Mouse (Mus musculus): ENCODE data around the gene Tmtc4.

Gene Tmtc4

DNA sequence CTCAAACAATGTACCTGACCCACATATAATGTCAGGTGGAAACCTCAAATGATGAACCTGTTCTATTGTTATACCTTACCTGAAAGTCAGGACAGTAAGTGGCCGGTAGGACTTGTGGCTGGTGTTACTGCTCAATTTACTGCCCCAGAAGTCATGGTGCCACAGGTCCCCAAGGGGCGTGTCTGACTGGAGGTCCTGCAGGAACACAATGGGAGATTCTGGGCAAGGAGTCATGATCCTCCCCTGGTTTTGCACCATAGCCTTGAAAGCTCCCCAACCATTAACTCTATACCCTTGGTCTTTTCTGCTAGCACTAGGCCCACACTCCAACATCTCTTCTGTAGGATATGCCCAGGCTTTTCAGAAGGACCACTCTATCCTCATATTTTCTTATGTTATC, 10.7 kb downstream of the Tmtc4 start:
- DNase-seq, result no peak

DNA sequence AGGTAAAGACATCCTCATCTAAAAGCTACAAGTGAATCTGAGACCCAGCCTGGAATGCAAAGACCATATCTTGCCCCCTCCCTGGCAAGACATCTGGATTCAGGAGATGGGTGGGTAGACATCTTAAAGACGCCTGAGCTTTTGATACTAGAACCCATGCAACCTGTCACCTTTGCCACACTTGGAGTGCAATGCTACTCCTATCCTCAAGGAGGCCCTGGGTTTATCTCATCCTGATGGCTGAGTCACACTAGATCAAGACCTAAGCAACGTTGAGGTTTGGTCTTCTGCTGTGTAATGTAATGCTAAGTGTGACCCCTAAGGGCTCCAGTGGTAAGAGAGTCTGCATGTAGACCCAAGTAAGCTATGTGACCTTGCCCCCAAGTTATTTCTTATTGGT, 15.8 kb downstream of the Tmtc4 start:
- no peak for DNase-seq

DNA sequence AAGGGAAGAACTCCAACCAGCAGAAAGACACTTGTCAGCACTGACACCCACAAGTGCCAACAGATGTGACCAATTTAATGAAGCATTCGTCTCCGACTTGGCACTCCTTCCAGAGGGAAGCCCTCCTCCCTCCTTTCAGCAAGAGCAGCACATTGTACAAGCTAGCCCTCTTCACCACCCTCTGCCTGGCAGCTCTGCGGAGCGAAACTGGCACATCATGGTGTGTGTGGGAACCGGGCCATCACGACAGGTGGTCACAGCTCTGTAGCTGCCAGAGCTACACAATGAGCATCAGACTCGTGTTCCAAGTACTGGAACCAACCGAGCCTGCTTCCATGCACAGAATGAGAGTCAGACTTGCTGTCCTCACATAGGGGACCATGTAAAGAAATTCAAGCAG, 25.9 kb downstream of the Tmtc4 start:
- peak; percentile 94 for DNase-seq

DNA sequence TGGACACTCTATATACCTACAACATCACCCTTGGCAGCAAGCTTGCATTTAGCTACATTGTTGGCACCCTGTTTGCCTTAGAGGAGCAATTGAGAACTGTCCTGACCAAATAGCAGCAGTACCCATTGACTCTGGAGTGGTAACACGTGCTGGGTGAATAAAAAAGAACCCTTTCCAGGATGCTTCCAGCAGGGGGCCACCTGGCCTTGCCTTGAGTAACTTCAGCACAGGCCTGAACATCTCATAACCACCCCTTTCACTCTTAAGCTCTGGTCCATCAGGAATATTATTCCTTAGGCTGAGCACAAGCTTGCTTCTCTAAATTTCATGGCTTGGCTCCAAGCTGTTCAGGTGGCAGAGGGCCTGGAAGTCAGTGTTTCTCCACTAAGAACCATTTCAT, 30.5 kb downstream of the Tmtc4 start:
- peak; percentile 44 for DNase-seq

DNA sequence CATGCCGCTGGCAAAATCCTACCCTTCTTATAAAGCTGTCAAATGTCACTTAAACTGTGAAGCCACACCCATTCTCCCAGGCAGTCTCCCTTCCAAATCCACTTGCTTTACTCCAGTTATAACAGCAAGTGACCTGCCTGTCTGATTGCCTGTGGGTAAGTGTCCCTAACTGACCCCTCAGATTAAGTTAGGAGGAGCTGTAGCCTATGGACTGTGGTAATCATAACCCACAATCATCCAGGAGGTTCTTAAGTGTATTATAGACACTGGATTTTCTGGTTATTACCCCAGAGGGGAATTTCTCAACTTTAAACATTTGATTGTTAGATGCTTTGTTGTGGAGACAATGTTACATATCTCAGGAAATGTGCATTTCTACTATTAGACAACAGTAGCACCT, 31.3 kb downstream of the Tmtc4 start:
- DNase-seq, result no peak

DNA sequence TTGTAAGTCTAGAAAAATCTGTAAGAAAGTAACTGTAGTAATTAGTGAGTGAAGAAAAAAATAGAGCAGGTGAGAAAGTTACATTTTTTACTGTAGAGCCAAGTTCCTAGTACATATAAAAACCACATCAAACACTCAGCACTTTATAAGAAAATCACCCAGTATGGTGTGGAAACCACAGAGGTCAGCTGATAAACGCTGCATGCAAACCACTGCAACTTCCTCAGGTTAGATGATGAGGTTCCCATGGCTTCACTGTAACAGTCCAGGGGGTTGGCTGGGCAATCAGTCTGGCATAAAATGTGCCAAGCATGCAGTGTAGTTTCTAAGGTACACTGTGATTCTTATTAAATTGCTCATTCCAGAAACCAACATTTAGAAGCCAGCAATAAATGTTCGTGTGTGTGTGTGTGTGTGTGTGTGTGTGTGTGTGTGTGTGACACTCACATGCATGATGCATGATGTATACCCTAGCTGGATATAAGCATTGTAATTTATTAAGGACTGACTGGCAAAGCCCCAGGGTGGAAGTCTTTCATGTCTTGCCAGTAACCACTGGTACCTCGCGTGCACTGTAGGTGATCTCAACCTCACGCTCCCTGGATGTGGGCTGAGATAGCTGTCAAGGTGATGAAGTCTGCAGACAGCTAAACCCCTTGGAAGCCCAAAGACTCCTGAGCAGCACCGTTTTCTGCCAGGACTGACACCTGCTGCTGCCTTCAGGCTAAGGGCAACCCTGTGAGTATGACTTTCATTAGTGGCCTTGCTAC, 32.0 kb downstream of the Tmtc4 start:
- no peak for DNase-seq

DNA sequence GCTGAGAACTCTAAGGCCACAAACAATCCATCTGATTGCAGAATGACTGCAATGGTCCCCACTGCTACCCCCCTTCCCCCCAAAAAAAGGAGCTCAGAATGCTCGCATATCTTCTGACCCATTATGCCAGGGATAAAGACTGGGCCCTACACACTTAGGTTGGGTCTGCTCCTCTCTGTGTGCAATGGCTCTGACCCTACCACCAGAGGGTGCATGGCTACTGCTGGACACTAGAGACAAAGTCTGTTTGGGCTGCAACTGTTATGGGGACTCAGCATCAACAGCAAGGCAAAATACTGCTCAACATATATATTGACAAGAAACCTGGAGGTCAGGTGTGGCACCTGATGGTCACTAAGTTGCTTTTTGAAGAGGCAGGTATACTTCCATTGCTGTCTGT, 32.9 kb downstream of the Tmtc4 start:
- no peak for DNase-seq

DNA sequence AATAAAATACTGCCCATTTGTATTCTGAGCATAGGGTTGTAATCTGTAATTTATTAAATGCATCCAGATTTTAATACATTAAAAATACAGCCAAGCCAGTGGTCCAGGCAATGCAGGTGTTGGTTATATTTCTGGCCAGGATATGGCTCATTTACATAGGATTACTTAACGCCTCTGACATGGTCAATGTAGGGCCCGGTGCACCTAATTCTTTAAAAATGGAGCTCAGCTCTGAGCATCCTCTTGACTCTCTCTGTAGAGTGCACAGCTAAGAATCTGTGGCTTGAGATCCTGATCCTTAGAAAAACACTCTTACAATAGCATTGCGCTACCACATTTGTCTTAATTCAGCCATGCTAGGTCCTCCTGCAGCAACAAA, 40.4 kb downstream of the Tmtc4 start:
- DNase-seq, result no peak

DNA sequence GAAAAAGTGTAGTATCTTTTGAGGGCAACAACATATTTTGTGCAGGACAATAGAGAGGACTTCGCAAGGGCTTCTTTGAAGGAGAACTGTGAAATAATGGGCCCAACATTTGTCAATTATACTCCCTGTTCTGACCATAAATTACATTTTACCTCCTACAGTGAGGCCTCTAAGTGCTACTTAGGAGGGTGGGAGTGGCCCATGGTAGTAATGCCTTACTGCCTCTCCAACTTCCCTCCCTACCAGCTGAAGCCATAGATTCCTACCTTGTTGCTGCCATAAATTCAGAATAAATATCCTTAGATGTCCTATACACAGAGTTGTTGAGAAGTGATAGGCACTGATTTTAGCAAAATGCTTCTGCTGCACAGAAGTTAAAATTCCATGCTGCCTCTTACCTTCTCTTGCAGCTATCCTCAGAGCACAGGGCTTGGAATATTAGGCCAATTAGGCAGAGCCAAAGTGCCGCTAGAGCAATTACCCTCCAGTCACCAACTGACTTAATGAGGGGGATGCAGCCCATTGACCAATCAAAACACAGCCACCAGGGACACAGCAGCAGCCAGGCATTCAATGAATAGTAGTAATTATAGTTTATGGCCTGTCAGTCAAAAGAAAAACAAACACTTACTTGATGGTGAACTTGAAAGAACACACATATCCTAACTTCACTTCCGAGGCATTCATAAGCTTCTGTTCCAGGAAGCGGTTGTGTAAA, 40.9 kb downstream of the Tmtc4 start:
- peak; percentile 4 for DNase-seq

DNA sequence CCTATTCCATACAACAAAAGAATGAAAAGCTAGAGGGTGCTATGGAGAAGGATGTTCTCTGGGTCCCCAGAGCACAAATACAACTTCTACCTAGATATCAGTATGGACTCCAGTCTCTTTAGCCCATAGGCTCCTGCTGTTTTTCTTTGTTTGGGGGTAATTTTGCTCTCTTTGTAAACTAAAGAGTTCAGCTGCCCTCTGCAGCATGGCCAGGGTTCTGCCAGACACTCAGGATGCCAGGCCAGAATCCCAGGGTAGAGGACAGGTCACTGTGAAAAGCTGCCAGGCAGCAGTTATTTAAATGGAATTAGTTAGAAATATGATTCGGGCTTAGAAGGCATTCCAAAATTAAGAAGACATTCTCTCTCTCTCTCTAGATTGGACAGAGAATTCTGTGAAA, 47.4 kb downstream of the Tmtc4 start:
- DNase-seq, result no peak

DNA sequence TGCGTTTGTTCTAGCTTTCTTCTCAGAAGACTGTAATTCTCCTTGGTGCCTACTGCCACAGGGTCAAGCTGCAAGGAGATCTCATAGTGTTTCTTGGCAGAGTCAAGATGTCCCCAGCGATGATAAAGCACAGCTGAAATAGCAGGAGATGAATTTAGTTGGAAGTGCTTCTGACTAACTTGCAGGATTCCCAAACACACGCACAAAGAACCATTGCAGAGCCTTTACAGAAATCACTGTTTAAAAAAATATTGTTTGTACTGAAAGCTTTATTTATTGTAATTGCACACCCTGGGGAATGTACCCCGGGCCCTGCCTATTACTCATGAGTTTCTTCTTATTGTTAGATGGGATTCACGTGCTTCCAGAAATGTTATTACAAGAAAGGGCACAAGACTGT, 63.8 kb downstream of the Tmtc4 start:
- no peak for DNase-seq

DNA sequence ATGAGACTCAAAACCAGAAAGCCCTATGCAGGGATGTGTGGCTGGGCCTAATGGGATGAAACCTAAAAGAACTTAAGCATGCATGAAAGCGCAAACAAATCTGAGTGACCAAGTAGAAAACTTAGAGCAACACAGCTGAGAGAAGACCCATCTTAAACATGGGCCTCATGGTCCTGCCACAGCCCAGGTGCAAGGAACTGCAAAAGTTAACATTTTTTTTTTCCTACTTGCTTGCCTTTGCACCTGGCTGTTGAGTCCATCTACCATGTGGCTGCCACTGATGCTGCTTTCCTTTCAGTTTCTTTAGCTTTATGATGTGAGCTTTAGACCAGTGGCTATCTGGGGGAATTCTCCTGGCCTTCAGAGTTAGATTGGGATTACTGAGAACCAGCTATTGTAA, 66.2 kb downstream of the Tmtc4 start:
- no peak for DNase-seq

DNA sequence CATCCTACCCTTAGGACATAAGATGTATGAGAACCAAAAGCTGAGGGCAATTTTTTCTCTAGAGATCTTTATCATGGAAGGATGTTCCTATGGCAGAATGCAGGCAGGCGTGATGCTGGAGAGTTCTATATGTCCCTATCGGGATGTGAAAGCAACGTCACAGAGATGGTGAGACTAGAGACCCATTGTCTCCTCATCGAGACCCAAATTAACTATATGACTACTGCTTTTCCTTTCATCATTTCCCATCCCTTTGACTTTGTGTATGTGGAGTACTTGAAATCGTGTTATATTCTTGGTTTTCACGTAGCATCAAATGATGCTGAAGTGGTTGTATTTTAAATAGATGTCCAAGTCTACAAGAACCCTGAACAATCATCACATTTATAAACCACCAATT, 70.2 kb downstream of the Tmtc4 start, which contains the start of gene Ggact:
Gene Ggact, minus strand, starts transcription at position 101 of the 400 bp plus-strand sequence.
- DNase-seq, result no peak

DNA sequence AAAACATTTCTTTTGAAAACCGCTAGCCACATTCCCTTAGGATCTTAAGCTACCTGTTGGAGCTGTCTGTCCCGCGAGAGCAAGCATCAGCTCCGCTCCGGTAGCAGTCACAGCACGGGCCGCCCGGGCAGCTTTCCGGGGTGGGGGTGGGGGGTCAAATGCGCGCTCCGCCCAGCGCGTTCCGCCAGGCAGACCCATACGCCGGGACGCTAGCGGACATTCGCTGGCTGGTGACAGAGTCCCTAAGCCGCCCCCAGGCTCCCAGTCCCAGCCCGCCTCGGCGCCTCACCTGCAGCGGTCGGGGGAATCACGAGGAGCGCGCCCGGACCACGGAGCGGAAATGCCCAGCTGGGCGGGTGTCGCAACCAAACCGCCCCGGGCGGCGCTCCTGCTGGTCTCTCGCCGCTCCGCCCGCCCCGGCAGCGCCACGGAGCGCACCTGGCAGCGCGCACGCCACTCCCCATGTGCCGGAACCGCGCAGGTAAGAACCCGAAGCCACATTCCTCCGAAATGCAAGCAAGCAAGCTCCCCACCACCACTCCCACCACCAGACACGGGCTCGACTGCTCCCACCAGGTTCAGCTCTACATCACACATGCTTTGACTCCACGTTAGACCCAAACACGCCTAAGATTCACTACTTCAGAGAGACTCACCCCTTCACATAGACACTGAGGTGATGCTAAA, 70.9 kb downstream of the Tmtc4 start:
- peak; percentile 35 for DNase-seq

DNA sequence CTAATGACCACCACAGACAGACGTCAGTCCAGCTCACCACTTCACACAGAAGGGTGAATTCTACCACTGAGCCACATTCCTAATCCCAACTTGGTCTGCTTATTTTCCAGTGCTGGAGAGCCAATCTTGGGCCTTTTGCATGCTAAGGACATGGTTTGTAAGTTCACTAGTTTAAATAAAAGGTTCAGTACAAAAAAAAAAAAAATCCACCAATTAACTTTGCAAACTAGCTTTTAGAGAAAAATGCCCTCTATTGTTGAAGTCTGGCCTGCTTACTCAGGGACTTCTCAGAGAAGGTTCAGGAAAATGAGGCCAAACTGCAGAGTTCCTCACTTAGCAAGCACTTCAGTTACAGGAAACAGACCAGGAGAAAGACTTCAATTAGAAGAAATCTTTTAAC, 71.7 kb downstream of the Tmtc4 start:
- no peak for DNase-seq

DNA sequence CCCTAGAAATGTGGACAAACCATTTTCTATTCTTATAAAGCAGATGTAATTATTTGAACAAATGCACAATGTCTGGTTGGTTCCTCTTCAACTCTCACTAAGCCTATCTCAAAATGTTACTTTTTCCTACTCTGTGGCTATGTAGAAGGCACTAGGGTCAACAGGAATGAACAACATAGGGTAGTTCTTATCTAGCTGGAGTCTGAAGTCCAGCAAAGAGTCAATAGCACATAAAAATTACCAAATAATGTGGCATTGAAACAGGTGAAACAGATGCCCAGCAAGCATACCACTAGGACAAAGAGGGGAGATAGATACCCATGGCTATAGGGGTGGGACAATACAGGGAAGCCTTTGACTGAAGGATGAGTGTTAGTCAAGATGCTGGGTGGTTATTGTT, 72.6 kb downstream of the Tmtc4 start:
- no peak for DNase-seq

DNA sequence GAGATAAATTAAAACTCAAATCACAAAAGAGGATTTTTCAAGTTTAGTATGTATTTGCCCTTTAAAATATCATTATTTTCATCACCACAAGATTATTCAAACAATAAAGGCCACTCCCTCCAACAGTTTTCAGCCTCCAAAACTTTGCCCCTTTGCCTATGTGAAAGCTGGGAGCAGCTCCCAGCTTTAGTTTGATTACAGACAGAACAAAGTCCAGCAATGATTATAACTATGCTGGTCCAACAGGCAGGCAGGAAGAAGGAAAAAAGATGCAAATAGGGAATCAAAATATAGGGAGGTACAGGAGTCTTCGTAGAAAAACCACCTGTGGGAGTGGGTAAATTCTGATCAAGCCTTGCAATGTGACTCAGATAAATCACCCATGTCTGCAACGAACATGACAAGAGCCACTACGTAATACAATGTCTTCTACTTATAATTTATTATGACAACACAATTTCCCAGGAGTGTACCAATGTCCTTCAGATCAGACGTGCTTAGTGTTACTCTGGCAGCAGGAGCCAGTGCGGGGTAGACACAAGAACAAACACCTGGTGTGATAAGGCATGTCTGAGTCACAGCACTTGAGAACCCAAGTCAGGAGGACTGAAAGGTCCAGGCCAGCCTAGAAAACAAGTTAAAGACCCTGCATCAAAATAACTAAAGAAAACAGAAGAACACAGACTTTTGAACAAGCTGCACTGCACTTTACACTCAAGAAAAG, 74.3 kb downstream of the Tmtc4 start:
- DNase-seq, result no peak

DNA sequence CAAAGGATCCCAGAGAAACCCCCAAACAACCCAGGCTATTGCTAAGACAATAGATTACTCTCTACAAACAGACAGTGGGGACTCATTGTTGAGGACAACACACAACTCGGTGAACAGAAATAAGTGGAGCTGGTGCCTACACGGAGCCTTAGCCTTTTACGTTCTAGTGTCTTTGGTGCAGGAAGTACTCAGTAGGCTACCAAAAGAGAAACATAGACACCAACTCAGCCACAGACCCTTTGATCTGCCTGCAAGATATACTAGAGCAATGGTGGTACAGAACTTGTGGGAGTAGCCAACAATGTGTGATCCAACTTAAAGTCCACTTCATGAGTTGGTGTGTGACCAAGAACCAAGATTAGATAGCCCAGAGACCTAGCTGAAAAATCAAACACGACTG, 75.8 kb downstream of the Tmtc4 start:
- DNase-seq, result no peak

DNA sequence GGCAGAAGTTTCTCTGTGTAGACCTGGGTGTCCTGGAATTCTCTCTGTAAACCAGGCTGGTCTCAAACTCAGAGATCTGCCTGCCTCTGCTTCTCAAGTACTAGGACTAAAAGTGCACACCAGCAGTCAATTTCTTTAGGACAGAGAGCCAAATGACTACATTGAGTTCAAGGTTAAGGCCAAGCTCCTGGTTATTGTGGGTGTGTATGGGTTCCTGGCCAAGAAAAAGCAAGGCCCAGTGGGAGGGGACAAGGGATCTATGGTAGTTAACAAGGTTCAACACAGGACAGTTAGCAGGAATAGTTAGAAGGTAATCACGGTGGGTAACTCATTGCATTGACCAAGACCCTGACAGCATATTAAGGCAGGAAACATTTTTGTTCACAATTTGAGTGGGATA, 78.8 kb downstream of the Tmtc4 start:
- no peak for DNase-seq

DNA sequence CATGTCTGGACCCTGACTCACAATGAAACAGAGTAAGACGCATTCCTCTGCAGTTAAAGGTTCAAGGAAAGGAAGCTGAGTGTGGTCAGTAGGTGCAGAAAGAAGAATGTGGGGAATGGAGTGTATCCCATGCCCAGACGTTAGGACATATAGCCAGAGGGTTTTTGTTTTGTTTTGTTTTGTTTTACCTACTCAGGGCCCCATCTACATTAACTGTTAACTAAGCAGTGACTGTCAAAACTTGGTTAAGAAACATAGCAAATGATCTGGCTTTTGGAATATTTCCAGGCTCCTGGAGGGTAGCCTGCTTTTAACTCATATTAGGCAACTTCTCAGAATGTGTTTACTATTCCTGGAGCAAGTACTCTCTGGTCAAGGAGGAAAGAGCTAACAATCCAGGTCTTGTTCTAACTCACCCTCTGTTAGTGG, 79.9 kb downstream of the Tmtc4 start:
- no peak for DNase-seq

DNA sequence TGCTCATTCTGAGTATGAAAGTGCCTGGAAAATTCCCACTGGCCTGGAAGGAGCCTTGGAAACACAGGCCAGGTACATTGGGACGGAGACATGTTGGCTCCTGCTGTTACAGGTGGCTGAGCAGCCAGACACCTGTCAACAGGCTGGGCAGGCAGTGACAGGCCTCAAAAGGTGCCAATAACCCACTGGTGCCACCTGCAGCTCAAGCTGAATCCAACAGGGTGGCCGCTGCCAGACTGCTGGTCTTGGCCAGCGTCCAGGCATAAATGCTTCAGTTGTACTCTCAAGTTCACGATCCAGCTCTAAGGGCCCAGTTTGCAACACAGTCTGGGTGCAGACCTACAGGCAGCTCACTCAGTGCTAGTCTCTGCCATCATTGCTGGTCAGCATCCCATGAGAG, 81.0 kb downstream of the Tmtc4 start:
- DNase-seq, result peak; percentile 55

DNA sequence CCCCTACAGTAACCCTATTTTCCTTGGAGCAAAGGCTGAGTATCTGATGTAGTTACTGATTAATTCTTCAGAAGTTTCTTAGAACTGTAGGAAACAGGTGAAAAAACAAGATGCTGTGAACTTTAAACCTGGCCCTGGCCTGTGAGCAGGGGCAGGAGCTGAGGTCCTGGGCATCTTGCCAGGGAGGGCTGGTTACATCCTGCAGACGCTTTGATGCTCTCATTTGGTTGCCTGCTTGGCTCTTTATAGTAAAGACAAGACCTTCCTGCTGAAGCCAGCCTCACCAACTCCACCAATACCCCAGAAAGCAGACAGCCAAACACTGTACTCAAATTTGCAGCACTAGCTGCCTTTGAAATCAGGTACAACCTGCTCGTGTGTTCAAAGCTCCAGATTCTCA, 81.7 kb downstream of the Tmtc4 start:
- DNase-seq, result no peak

DNA sequence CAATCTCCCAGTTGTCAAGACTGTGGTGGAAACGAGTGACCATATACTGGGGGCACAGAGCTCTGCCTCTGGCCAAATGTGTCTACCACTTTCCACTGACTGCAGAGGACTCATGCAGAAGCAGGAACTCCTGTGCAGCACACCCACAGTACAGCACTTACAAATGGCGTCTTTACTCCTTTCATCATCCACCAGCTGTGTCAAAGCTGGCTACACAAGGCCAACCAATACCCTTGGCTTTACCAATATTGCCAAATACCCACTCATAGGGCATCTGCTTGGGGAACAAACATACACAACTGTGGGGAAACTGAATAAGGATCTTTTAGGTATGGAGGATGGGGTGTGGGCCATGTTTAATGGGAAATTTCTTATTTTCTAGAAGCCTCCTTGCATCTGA, 82.1 kb downstream of the Tmtc4 start:
- DNase-seq, result no peak
